Mouse (Mus musculus) embryonic facial prominence, embryonic 12.5 days (tissue): ENCODE data around the gene Arrb2. TPM values are rescaled to one million over a fixed set of nuclear protein-coding genes. Genes with fewer than 3 reads are reported as not detected.

ENCODE experiments used
- ATAC-seq: fragments of 200-750 bp; cut with Nextera tagmentation; 2 replicates; pipeline ENCODE4 v1.8.0; 2017; ENCODE audit not compliant: insufficient number of reproducible peaks, insufficient read depth, low FRiP score, low TSS enrichment
- H3K27ac ChIP-seq: fragments of 300-500 bp; sonication (generic); 2 replicates; pipeline ENCODE4 v1.5.1; 2016; ENCODE audit warnings: mild to moderate bottlenecking
- H3K27me3 ChIP-seq: fragments of 300-500 bp; sonication (generic); 2 replicates; pipeline ENCODE4 v1.6.1; 2016; ENCODE audit warnings: mild to moderate bottlenecking, moderate library complexity
- H3K36me3 ChIP-seq: fragments of 300-500 bp; sonication (generic); 2 replicates; pipeline ENCODE4 v1.6.1; 2016; ENCODE audit warnings: mild to moderate bottlenecking
- H3K4me1 ChIP-seq: fragments of 300-500 bp; sonication (generic); 2 replicates; pipeline ENCODE4 v1.6.1; 2016
- H3K4me2 ChIP-seq: fragments of 300-500 bp; sonication (generic); replicated peaks from 2 replicates; pipeline ENCODE4 v1.6.1; 2016; ENCODE audit warnings: mild to moderate bottlenecking, moderate library complexity
- H3K4me3 ChIP-seq: fragments of 300-500 bp; sonication (generic); 2 replicates; pipeline ENCODE4 v1.5.1; 2016; ENCODE audit warnings: mild to moderate bottlenecking
- H3K9ac ChIP-seq: fragments of 300-500 bp; sonication (generic); 2 replicates; pipeline ENCODE4 v1.6.1; 2016; ENCODE audit warnings: mild to moderate bottlenecking, moderate library complexity
- H3K9me3 ChIP-seq: fragments of 300-500 bp; sonication (generic); 2 replicates; pipeline ENCODE4 v1.6.1; 2016; ENCODE audit warnings: mild to moderate bottlenecking, moderate library complexity
- WGBS: fragments of 180-500 bp; shearing (Covaris S2); methylation state at CpG from one replicate; pipeline ENCODE4 v1.1.7; 2016; 5-methylcytosine and 5-hydroxymethylcytosine counted together
- polyA plus RNA-seq: library from polyadenylated mRNA; unstranded; fragments of >200 nt; fragmentation: Nextera tagmentation; extraction: Ambion mirVana; gene quantifications from 2 replicates; pipeline ENCODE4 v1.2.1, GENCODE M21; 2016

Arrb2 gene
- polyA plus RNA-seq, 1 experiment from 2014 or later: 23.7 TPM

GRCm38 (mm10) chr11:70447373-70447772 lies 14.9 kb downstream of the Arrb2 start:
- Histone ChIP-seq H3K27me3 (no peaks in the 10 kb centered on the region), H3K36me3 (no peaks in the 10 kb centered on the region), H3K27ac (no peak overlapping the region), H3K9ac (no peak overlapping the region), H3K9me3 (no peaks in the 10 kb centered on the region), H3K4me3 (no peak overlapping the region), H3K4me1 (peaks cover under 1% of the 10 kb centered on the region), H3K4me2 (no peak overlapping the region)
- WGBS: 73% methylated on average over 1 of the region's 1 CpGs
- ATAC-seq: no peak

- no peaks in the 10 kb centered on the region for H3K9me3 ChIP-seq
- H3K4me1 ChIP-seq: peaks cover 8% of the 10 kb centered on the region
- no peaks in the 10 kb centered on the region for H3K27me3 ChIP-seq
- H3K4me3 ChIP-seq: no peak overlapping the region
- whole genome bisulfite sequencing: 85% methylated on average over 2 of the region's 2 CpGs
- no peak overlapping the region for H3K27ac ChIP-seq
- H3K36me3 ChIP-seq: peaks cover 5% of the 10 kb centered on the region; the same call in 1 of the 2 replicates
- H3K9ac ChIP-seq: no peak overlapping the region
- no peak overlapping the region for H3K4me2 ChIP-seq
- ATAC-seq: no peak
These were observed 18.5 kb downstream of the Arrb2 start for GRCm38 (mm10) chr11:70450926-70451325.

GRCm38 (mm10) chr11:70451797-70452498 lies 19.5 kb downstream of the Arrb2 start, which contains the start of gene Med11:
Gene Med11 (plus strand): TSS chr11:70451919.
- H3K27me3 ChIP-seq: no peaks in the 10 kb centered on the region
- H3K9ac ChIP-seq: peak within 1 kb of the TSS; percentile 71
- peak; percentile 99 for ATAC-seq
- no peaks in the 10 kb centered on the region for H3K9me3 ChIP-seq
- H3K4me2 ChIP-seq: peak within 1 kb of the TSS; percentile 65
- under 1% methylated on average over 46 of the region's 46 CpGs for WGBS
- peak within 1 kb of the TSS; percentile 70 for H3K4me3 ChIP-seq
- peak within 1 kb of the TSS; percentile 97 for H3K27ac ChIP-seq
- peaks cover 5% of the 10 kb centered on the region; the same call in 1 of the 2 replicates for H3K36me3 ChIP-seq
- H3K4me1 ChIP-seq: peaks cover 8% of the 10 kb centered on the region

GRCm38 (mm10) chr11:70453261-70454044 lies 21.0 kb downstream of the Arrb2 start:
- no peak for ATAC-seq
- 83% methylated on average over 9 of the region's 9 CpGs for WGBS
- Histone ChIP-seq H3K27ac (no peak overlapping the region), H3K9ac (no peak overlapping the region), H3K4me2 (no peak overlapping the region; the same call in 1 of the 2 replicates), H3K4me3 (no peak overlapping the region), H3K4me1 (peaks cover 8% of the 10 kb centered on the region), H3K36me3 (peaks cover 5% of the 10 kb centered on the region; the same call in 1 of the 2 replicates), H3K27me3 (peaks cover 3% of the 10 kb centered on the region), H3K9me3 (no peaks in the 10 kb centered on the region)

GRCm38 (mm10) chr11:70458688-70459600 lies 26.5 kb downstream of the Arrb2 start, which contains the start of gene Zmynd15:
Gene Zmynd15 (plus strand): TSS chr11:70459433.
- ATAC-seq: no peak
- Histone ChIP-seq H3K27ac (no peak within 1 kb of the TSS), H3K4me2 (peak within 1 kb of the TSS; percentile 91), H3K36me3 (no peaks in the 10 kb centered on the region), H3K9me3 (no peaks in the 10 kb centered on the region), H3K27me3 (peaks cover 46% of the 10 kb centered on the region), H3K4me3 (peak within 1 kb of the TSS; percentile 49), H3K4me1 (0 out of 2 replicates have a peak, but pooled peaks cover 4% of the 10 kb centered on the region), H3K9ac (peak within 1 kb of the TSS; percentile 60)
- 20% methylated on average over 31 of the region's 32 CpGs for WGBS

- 0 out of 2 replicates have a peak, but pooled peaks cover 4% of the 10 kb centered on the region for H3K4me1 ChIP-seq
- peak within 1 kb of the TSS; percentile 49 for H3K4me3 ChIP-seq
- H3K9ac ChIP-seq: peak within 1 kb of the TSS; percentile 60
- peak within 1 kb of the TSS; percentile 91 for H3K4me2 ChIP-seq
- H3K27ac ChIP-seq: no peak within 1 kb of the TSS
- WGBS: 5% methylated on average over 30 of the region's 30 CpGs
- H3K9me3 ChIP-seq: no peaks in the 10 kb centered on the region
- ATAC-seq: no peak
- H3K27me3 ChIP-seq: peaks cover 53% of the 10 kb centered on the region
- H3K36me3 ChIP-seq: no peaks in the 10 kb centered on the region
These were observed 27.2 kb downstream of the Arrb2 start, which contains the start of gene Cxcl16 for GRCm38 (mm10) chr11:70459601-70460101. Gene Cxcl16 (minus strand): TSS chr11:70459984.

- H3K9me3 ChIP-seq: no peaks in the 10 kb centered on the region
- peaks cover 67% of the 10 kb centered on the region for H3K27me3 ChIP-seq
- H3K9ac ChIP-seq: peak overlapping the region; percentile 4; the same call in 1 of the 2 replicates
- H3K4me1 ChIP-seq: peaks cover 7% of the 10 kb centered on the region; the same call in 1 of the 2 replicates
- ATAC-seq: no peak
- H3K27ac ChIP-seq: no peak overlapping the region
- H3K4me2 ChIP-seq: no peak overlapping the region
- WGBS: 77% methylated on average over 5 of the region's 5 CpGs
- H3K36me3 ChIP-seq: no peaks in the 10 kb centered on the region
- no peak overlapping the region for H3K4me3 ChIP-seq
These were observed 31.5 kb downstream of the Arrb2 start for GRCm38 (mm10) chr11:70463970-70464369.

GRCm38 (mm10) chr11:70465211-70465610 lies 32.8 kb downstream of the Arrb2 start:
- peak overlapping the region; percentile 29; the same call in 1 of the 2 replicates for H3K4me3 ChIP-seq
- 21% methylated on average over 16 of the region's 16 CpGs for WGBS
- peaks cover 56% of the 10 kb centered on the region for H3K27me3 ChIP-seq
- no peak overlapping the region for H3K9ac ChIP-seq
- peaks cover 7% of the 10 kb centered on the region; the same call in 1 of the 2 replicates for H3K4me1 ChIP-seq
- H3K9me3 ChIP-seq: no peaks in the 10 kb centered on the region
- H3K27ac ChIP-seq: no peak overlapping the region
- peak overlapping the region; percentile 46 for H3K4me2 ChIP-seq
- no peak for ATAC-seq
- H3K36me3 ChIP-seq: no peaks in the 10 kb centered on the region

- 4% methylated on average over 23 of the region's 23 CpGs for WGBS
- ATAC-seq: no peak
- Histone ChIP-seq H3K9ac (no peak overlapping the region), H3K4me2 (peak overlapping the region; percentile 46), H3K4me3 (peak overlapping the region; percentile 29), H3K4me1 (peaks cover 7% of the 10 kb centered on the region; the same call in 1 of the 2 replicates), H3K9me3 (no peaks in the 10 kb centered on the region), H3K27ac (no peak overlapping the region), H3K27me3 (peaks cover 50% of the 10 kb centered on the region), H3K36me3 (no peaks in the 10 kb centered on the region)
These were observed 33.4 kb downstream of the Arrb2 start for GRCm38 (mm10) chr11:70465824-70466223.

GRCm38 (mm10) chr11:70467902-70468619 lies 35.6 kb downstream of the Arrb2 start:
- peaks cover 38% of the 10 kb centered on the region for H3K27me3 ChIP-seq
- no peak overlapping the region for H3K4me3 ChIP-seq
- H3K36me3 ChIP-seq: no peaks in the 10 kb centered on the region
- H3K4me1 ChIP-seq: peaks cover 7% of the 10 kb centered on the region; the same call in 1 of the 2 replicates
- no peak overlapping the region for H3K9ac ChIP-seq
- H3K9me3 ChIP-seq: no peaks in the 10 kb centered on the region
- no peak for ATAC-seq
- H3K27ac ChIP-seq: no peak overlapping the region
- WGBS: 83% methylated on average over 5 of the region's 5 CpGs
- H3K4me2 ChIP-seq: no peak overlapping the region
